Mouse (Mus musculus) brain, adult 10 weeks (tissue): ENCODE results near the gene Krtap4-8. TPM values are rescaled to one million over a fixed set of nuclear protein-coding genes. Genes with fewer than 3 reads are reported as not detected.

ENCODE experiments used
- polyA plus RNA-seq: library from polyadenylated mRNA; stranded (reverse); fragments of 350-450 nt; fragmentation: Illumina TruSeq; extraction: RNeasy Lipid Tissue Mini Kit (QIAGEN cat#74804); gene quantifications from one replicate; pipeline ENCODE4 v1.2.3, GENCODE M21; 2015; ENCODE audit warnings: low read depth, low replicate concordance

Krtap4-8 gene
- not detected for polyA plus RNA-seq

GRCm38 (mm10) chr11:99780604-99781003 is at the start of gene Krtap4-8:
Gene Krtap4-8, minus strand, starts transcription at chr11:99780704.

DNA sequence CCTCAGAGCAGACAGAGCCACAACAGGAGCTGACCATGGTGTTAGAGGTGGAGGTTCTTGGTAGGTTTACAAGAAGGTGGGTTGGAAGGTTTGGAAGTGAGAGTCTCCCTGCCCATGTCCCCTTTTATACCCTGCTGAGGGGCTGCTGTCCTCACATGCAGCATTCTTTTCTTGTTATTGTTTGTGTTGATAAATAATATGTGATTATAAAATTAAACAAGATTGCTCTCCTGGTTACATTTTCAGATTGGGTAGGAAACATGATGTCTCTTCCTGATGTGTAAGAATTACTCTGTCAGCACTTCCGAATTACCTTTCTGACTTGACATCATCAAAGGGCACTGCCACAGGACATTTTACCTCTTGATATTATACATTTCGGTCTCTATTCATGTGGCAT is 35.1 kb upstream of the Krtap4-8 start, which contains the start of gene Gm11564:
TSS of gene Gm11564 (minus strand) at position 101 of the 400 bp plus-strand sequence.

GRCm38 (mm10) chr11:99809792-99810191 is 29.3 kb upstream of the Krtap4-8 start, which contains the start of gene Krtap4-13:
Gene Krtap4-13, minus strand, starts transcription at chr11:99809892.

GRCm38 (mm10) chr11:99804346-99804745 is 23.8 kb upstream of the Krtap4-8 start, which contains the start of gene Gm11554:
Gene Gm11554, minus strand, starts transcription at chr11:99804446.

DNA sequence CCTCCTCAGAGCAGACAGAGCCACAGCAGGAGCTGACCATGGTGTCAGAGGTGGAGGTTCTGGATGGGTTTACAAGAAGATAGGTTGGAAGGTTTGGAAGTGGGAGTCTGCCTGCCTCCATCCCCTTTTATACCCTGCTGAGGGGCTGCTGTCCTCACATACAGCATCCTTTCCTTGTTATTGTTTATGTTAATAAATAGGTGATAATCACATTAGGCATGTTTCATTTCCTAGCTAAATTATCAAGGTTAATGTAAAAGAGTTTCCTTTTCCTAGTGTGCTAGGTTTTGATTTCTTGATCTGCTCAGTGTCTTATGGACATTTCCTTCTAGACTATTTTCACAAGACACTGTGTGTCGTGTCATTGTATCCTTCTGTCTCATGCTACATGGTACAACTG is 18.3 kb upstream of the Krtap4-8 start, which contains the start of gene Gm11569:
TSS of gene Gm11569 (minus strand) at position 101 of the 400 bp plus-strand sequence.

DNA sequence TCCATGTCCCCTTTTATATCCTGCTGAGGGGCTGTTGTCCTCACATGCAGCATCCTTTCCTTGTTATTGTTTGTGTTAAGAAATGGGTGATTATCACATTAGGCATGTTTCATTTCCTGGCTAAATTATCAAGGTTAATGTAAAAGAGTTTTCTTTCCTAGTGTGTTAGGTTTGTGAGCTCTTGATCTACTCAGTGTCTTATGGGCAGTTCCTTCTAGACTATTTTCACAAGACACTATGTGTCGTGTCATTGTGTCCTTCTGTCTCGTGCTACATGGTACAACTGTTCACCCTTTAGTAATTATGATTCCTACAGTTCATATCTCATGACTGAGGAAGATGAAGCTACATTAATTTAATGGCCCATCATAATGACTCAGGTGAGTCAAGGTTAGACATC is 12.9 kb upstream of the Krtap4-8 start, which contains the start of gene Gm11596:
TSS of gene Gm11596 (minus strand) at position 101 of the 400 bp plus-strand sequence.

GRCm38 (mm10) chr11:99784900-99785299 is 4.4 kb upstream of the Krtap4-8 start, which contains the start of gene Krtap4-9:
Gene Krtap4-9, plus strand, starts transcription at chr11:99785200.

DNA sequence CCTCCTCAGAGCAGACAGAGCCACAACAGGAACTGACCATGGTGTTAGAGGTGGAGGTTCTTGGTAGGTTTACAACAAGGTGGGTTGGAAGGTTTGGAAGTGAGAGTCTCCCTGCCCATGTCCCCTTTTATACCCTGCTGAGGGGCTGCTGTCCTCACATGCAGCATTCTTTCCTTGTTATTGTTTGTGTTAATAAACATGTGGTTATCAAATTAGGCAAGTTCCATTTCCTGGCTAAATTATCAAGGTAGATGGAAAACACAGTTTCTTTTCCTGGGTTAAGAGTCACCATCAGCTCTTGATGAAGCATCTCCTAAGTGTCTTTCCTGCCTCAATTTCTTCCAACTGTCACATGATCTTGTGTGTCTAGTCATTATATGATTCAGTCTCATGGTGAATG is 7.7 kb downstream of the Krtap4-8 start, which contains the start of gene Gm11595:
TSS of gene Gm11595 (minus strand) at position 101 of the 400 bp plus-strand sequence.

GRCm38 (mm10) chr11:99734190-99734589 is 46.3 kb downstream of the Krtap4-8 start, which contains the start of gene Gm14180:
Gene Gm14180, minus strand, starts transcription at chr11:99734290.

Other genes with a start within 250 kb of the Krtap4-8 start
- gene Krt40, start 237.5 kb downstream of the Krtap4-8 start, polyA plus RNA-seq: not detected
- not detected for gene Krtap3-3, start 229.8 kb downstream of the Krtap4-8 start, polyA plus RNA-seq
- not detected for gene Krtap3-2, start 223.9 kb downstream of the Krtap4-8 start, polyA plus RNA-seq
- not detected for gene Gm11939, start 221.2 kb downstream of the Krtap4-8 start, polyA plus RNA-seq
- not detected for gene Krtap3-1, start 214.1 kb downstream of the Krtap4-8 start, polyA plus RNA-seq
- gene Krtap1-5, start 199.7 kb downstream of the Krtap4-8 start, polyA plus RNA-seq: not detected
- not detected for gene Krtap1-4, start 197.1 kb downstream of the Krtap4-8 start, polyA plus RNA-seq
- gene Krtap1-3, start 189.4 kb downstream of the Krtap4-8 start, polyA plus RNA-seq: not detected
- not detected for gene Krtap9-3, start 182.6 kb downstream of the Krtap4-8 start, polyA plus RNA-seq
- not detected for gene Gm11938, start 177.4 kb downstream of the Krtap4-8 start, polyA plus RNA-seq
- gene Gm11937, start 170.5 kb downstream of the Krtap4-8 start, polyA plus RNA-seq: not detected
- gene Krtap2-4, start 165.9 kb downstream of the Krtap4-8 start, polyA plus RNA-seq: not detected
- gene Gm11562, start 160.3 kb downstream of the Krtap4-8 start, polyA plus RNA-seq: not detected
- gene Krtap4-1, start 152.5 kb downstream of the Krtap4-8 start, polyA plus RNA-seq: not detected
- gene Krtap4-2, start 145.6 kb downstream of the Krtap4-8 start, polyA plus RNA-seq: not detected
- gene Krtap4-7, start 136.6 kb downstream of the Krtap4-8 start, polyA plus RNA-seq: not detected
- gene Gm11555, start 130.5 kb downstream of the Krtap4-8 start, polyA plus RNA-seq: not detected
- not detected for gene Gm11563, start 121.7 kb downstream of the Krtap4-8 start, polyA plus RNA-seq
- not detected for gene Krtap4-6, start 114.7 kb downstream of the Krtap4-8 start, polyA plus RNA-seq
- gene Gm14190, start 90.0 kb downstream of the Krtap4-8 start, polyA plus RNA-seq: not detected
- gene Gm14180, start 46.4 kb downstream of the Krtap4-8 start, polyA plus RNA-seq: not detected
- not detected for gene Gm11595, start 7.8 kb downstream of the Krtap4-8 start, polyA plus RNA-seq
- not detected for gene Krtap4-9, start 4.5 kb upstream of the Krtap4-8 start, polyA plus RNA-seq
- gene Gm11596, start 12.8 kb upstream of the Krtap4-8 start, polyA plus RNA-seq: not detected
- gene Gm11569, start 18.2 kb upstream of the Krtap4-8 start, polyA plus RNA-seq: not detected
- not detected for gene Gm11554, start 23.7 kb upstream of the Krtap4-8 start, polyA plus RNA-seq
- not detected for gene Krtap4-13, start 29.2 kb upstream of the Krtap4-8 start, polyA plus RNA-seq
- gene Gm11564, start 35.0 kb upstream of the Krtap4-8 start, polyA plus RNA-seq: not detected
- not detected for gene 2300003K06Rik, start 57.4 kb upstream of the Krtap4-8 start, polyA plus RNA-seq
- gene Krtap4-16, start 70.9 kb upstream of the Krtap4-8 start, polyA plus RNA-seq: not detected
- not detected for gene Gm11568, start 77.2 kb upstream of the Krtap4-8 start, polyA plus RNA-seq
- gene Gm11559, start 83.8 kb upstream of the Krtap4-8 start, polyA plus RNA-seq: not detected
- not detected for gene Krtap9-1, start 92.7 kb upstream of the Krtap4-8 start, polyA plus RNA-seq
- gene Gm11567, start 98.5 kb upstream of the Krtap4-8 start, polyA plus RNA-seq: not detected
- gene Krtap31-1, start 127.2 kb upstream of the Krtap4-8 start, polyA plus RNA-seq: not detected
- gene Gm11565, start 134.0 kb upstream of the Krtap4-8 start, polyA plus RNA-seq: not detected
- gene Krtap31-2, start 155.6 kb upstream of the Krtap4-8 start, polyA plus RNA-seq: not detected
- gene Krtap9-5, start 167.8 kb upstream of the Krtap4-8 start, polyA plus RNA-seq: not detected
- not detected for gene Krtap29-1, start 198.3 kb upstream of the Krtap4-8 start, polyA plus RNA-seq
- gene Krtap16-1, start 205.9 kb upstream of the Krtap4-8 start, polyA plus RNA-seq: not detected
- not detected for gene Krtap17-1, start 213.3 kb upstream of the Krtap4-8 start, polyA plus RNA-seq
- gene Krt33a, start 235.5 kb upstream of the Krtap4-8 start, polyA plus RNA-seq: not detected
- gene Krt33b, start 249.2 kb upstream of the Krtap4-8 start, polyA plus RNA-seq: not detected